Mouse (Mus musculus): ENCODE data around the gene Rps3. TPM values are rescaled to one million over a fixed set of nuclear protein-coding genes. Genes with fewer than 3 reads are reported as not detected.

The Rps3 gene
- polyA plus RNA-seq, 1 experiment: 530 TPM

DNA sequence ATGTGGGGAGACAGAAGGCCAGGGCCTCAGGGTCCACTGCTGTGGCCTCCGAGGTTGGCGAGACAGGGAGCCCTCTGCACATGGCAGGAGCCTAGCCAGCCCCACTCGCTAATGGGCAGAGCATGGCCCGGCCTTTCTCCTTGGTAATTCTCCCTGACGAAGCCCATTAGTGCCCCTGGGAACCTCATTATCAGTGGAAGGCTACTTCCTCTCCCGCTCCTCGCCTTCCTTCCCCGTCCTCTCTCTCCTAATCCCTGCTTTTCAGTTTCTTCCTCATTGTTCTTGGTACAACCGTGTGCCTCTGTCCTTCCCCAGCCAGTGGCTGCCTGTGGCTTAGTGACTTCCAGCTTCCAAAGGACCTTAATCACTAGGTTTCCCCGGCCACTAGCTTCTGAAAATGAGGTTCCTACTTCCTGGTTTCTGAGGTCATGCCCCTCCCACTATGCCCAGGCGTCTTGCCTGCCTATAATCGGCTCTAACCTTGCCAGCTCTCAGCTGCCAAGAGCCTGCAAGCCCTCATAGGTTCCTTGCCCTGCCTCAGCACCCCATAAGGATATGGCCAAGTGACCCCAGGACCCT is 48.8 kb downstream of the Rps3 start:
- Histone ChIP-seq H3K9me3 (no peaks in the 10 kb centered on the region), H3K27me3 (replicated peaks) (peaks cover 91% of the 10 kb centered on the region), H3K36me3 (replicated peaks; ENCODE audit: low read length) (no peaks in the 10 kb centered on the region), H3K4me1 (peaks cover 37% of the 10 kb centered on the region), H3K4me3 (replicated peaks) (peak overlapping the region; percentile 73)
- no peak for TF ChIP-seq FLI1 (IDR thresholded peaks at IDR 0.05; ENCODE audit: low read length)
- no peak for TF ChIP-seq GATA1 (IDR thresholded peaks at IDR 0.05; ENCODE audit: borderline replicate concordance, low read length)

DNA sequence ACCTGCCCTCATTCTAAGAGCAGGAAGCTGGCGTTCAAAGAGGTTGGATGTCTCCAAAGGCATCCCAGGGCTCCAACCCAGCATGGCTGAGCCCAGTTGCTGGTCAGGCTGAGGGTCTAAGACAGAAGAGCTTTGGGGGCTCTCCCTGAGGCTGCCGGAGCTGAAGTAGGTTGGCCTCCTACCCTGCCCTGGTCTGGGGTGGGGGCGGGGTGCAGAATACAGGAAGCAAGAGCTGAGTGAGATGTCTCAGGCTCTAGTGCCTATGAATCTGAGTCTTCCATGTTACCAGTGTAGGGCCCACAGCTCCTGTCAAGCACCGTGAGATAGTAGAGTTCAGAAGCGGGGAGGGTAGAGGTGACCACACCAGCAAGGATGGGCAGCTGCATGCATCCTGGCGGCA is 50.7 kb downstream of the Rps3 start:
- TF ChIP-seq GATA1 (IDR thresholded peaks at IDR 0.05; ENCODE audit: borderline replicate concordance, low read length) (no peak), FLI1 (IDR thresholded peaks at IDR 0.05; ENCODE audit: low read length) (no peak)
- Histone ChIP-seq H3K36me3 (replicated peaks; ENCODE audit: low read length) (no peaks in the 10 kb centered on the region), H3K9me3 (no peaks in the 10 kb centered on the region), H3K4me3 (replicated peaks) (no peak overlapping the region), H3K4me1 (peaks cover 49% of the 10 kb centered on the region), H3K27me3 (replicated peaks) (peaks cover 92% of the 10 kb centered on the region)

- H3K4me1 ChIP-seq: peaks cover 49% of the 10 kb centered on the region
Measured at GRCm38 (mm10) chr7:99432248-99432647, 51.3 kb downstream of the Rps3 start.

GRCm38 (mm10) chr7:99430246-99430645 is 53.3 kb downstream of the Rps3 start:
- H3K4me1 ChIP-seq: peaks cover 46% of the 10 kb centered on the region
- H3K36me3 ChIP-seq (replicated peaks; ENCODE audit: low read length): no peaks in the 10 kb centered on the region

More at GRCm38 (mm10) chr7:99432248-99432647, 51.3 kb downstream of the Rps3 start:
- H3K4me3 ChIP-seq (replicated peaks): no peak overlapping the region
- no peaks in the 10 kb centered on the region for H3K9me3 ChIP-seq
- no peak for TF ChIP-seq FLI1 (IDR thresholded peaks at IDR 0.05; ENCODE audit: low read length)
- TF ChIP-seq GATA1 (IDR thresholded peaks at IDR 0.05; ENCODE audit: borderline replicate concordance, low read length): no peak
- peaks cover 94% of the 10 kb centered on the region for H3K27me3 ChIP-seq (replicated peaks)
- H3K36me3 ChIP-seq (replicated peaks; ENCODE audit: low read length): no peaks in the 10 kb centered on the region

DNA sequence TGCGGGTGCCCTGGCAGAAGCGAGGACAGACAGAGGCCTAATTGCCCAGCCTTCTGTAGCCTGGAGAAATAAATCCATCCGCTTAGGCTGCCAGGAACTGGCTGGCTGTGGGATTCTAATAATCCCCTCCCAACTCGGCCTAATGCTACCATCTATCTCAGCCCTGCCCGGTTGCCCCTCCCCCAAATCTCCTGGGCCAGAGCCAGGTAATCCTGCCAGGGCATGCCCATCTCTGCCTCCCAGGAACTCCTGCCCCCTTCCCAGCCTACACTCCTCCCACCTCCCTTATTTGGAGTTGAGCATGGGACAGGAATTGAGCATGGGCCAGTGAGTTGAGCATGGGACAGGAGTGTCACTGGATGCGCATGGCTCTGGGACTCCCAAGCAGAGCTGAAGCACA is 53.8 kb downstream of the Rps3 start:
- Histone ChIP-seq H3K27me3 (replicated peaks) (peaks cover 93% of the 10 kb centered on the region), H3K36me3 (replicated peaks; ENCODE audit: low read length) (no peaks in the 10 kb centered on the region), H3K4me3 (replicated peaks) (no peak overlapping the region), H3K9me3 (no peaks in the 10 kb centered on the region), H3K4me1 (peaks cover 41% of the 10 kb centered on the region)
- no peak for TF ChIP-seq FLI1 (IDR thresholded peaks at IDR 0.05; ENCODE audit: low read length)
- no peak for TF ChIP-seq GATA1 (IDR thresholded peaks at IDR 0.05; ENCODE audit: borderline replicate concordance, low read length)

More at GRCm38 (mm10) chr7:99430246-99430645, 53.3 kb downstream of the Rps3 start:
- peaks cover 93% of the 10 kb centered on the region for H3K27me3 ChIP-seq (replicated peaks)
- H3K9me3 ChIP-seq: no peaks in the 10 kb centered on the region
- no peak overlapping the region for H3K4me3 ChIP-seq (replicated peaks)
- TF ChIP-seq FLI1 (IDR thresholded peaks at IDR 0.05; ENCODE audit: low read length) (no peak), GATA1 (IDR thresholded peaks at IDR 0.05; ENCODE audit: borderline replicate concordance, low read length) (no peak)

DNA sequence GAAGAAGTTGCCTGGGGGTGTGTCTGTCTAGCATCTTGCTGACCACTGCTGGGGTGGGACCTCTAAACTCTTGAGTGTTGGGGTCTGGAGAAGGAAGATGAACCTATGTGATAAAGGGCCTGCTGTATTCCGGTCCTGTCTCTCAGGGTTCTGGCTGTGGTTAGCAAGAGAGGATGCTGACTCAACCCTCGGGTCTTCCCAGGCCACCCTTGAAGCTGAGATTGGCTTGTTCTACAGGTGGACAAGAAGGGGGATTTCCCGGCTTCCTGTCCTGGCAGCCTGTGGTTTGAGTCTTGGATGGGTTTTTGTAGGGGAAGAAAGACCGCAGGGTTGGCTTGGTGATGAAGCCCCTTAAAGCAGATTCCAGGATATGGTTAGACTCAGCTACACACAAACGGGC is 54.7 kb downstream of the Rps3 start:
- no peaks in the 10 kb centered on the region for H3K9me3 ChIP-seq
- no peak overlapping the region for H3K4me3 ChIP-seq (replicated peaks)
- TF ChIP-seq GATA1 (IDR thresholded peaks at IDR 0.05; ENCODE audit: borderline replicate concordance, low read length) (no peak), FLI1 (IDR thresholded peaks at IDR 0.05; ENCODE audit: low read length) (no peak)
- H3K4me1 ChIP-seq: peaks cover 34% of the 10 kb centered on the region
- peaks cover 93% of the 10 kb centered on the region for H3K27me3 ChIP-seq (replicated peaks)
- no peaks in the 10 kb centered on the region for H3K36me3 ChIP-seq (replicated peaks; ENCODE audit: low read length)

DNA sequence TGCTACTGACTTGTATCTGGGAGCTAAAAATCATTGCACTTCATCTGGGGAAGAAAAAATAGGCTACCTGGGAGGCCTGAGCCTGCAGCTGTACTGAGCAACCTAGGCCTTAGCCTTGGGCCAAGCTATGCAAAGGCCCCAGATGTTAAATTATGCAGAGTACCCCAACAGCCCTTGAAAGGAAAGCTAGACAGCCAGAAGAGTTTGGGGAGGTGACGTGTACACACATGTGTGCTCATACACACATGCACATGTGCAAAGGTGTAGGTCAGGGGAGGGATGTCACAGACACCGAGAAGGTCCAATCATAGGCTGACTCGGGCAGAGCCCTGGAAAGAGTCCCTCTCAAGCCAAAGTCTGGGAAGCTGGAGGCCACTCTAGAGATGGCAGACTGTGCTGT is 55.6 kb downstream of the Rps3 start:
- H3K4me3 ChIP-seq (replicated peaks): no peak overlapping the region
- no peaks in the 10 kb centered on the region for H3K36me3 ChIP-seq (replicated peaks; ENCODE audit: low read length)
- peaks cover 30% of the 10 kb centered on the region for H3K4me1 ChIP-seq
- no peaks in the 10 kb centered on the region for H3K9me3 ChIP-seq
- peaks cover 92% of the 10 kb centered on the region for H3K27me3 ChIP-seq (replicated peaks)
- TF ChIP-seq FLI1 (IDR thresholded peaks at IDR 0.05; ENCODE audit: low read length) (no peak), GATA1 (IDR thresholded peaks at IDR 0.05; ENCODE audit: borderline replicate concordance, low read length) (no peak)

Other genes starting within 250 kb of the Rps3 start
- gene Mogat2, start 245.1 kb downstream of the Rps3 start, polyA plus RNA-seq (2012; ENCODE audit: insufficient read depth, low replicate concordance): 0.34 TPM in 1 of 2 replicates, not detected in the other
- gene Map6, start 216.3 kb downstream of the Rps3 start, polyA plus RNA-seq (2012; ENCODE audit: insufficient read depth, low replicate concordance): 0.12 and 1.5 TPM in 2 replicates
- gene Serpinh1, start 130.5 kb downstream of the Rps3 start, polyA plus RNA-seq (2012; ENCODE audit: insufficient read depth, low replicate concordance): 0.09 TPM in 1 of 2 replicates, not detected in the other
- 3.7 TPM in 1 of 2 replicates, not detected in the other for gene Gdpd5, start 102.3 kb downstream of the Rps3 start, polyA plus RNA-seq (2012; ENCODE audit: insufficient read depth, low replicate concordance)
- 2.4 TPM in 1 of 2 replicates, not detected in the other for gene Klhl35, start 17.7 kb downstream of the Rps3 start, polyA plus RNA-seq (2012; ENCODE audit: insufficient read depth, low replicate concordance)
- 11.2 and 43.4 TPM in 2 replicates for gene Arrb1, start 51.7 kb upstream of the Rps3 start, polyA plus RNA-seq (2012; ENCODE audit: insufficient read depth, low replicate concordance)
- gene Tpbgl, start 143.4 kb upstream of the Rps3 start, polyA plus RNA-seq (2012; ENCODE audit: insufficient read depth, low replicate concordance): 0.04 TPM in 1 of 2 replicates, not detected in the other
- gene Slco2b1, start 227.6 kb upstream of the Rps3 start, polyA plus RNA-seq (2012; ENCODE audit: insufficient read depth, low replicate concordance): 4.3 TPM in 1 of 2 replicates, not detected in the other
- gene Olfr520, start 246.5 kb upstream of the Rps3 start, polyA plus RNA-seq (2012; ENCODE audit: insufficient read depth, low replicate concordance): not detected in 2 replicates

Measured in megakaryocyte, embryonic 14.5 days (primary cell).